Mouse (Mus musculus) bone marrow macrophage, adult 2 months (primary cell): ENCODE data around the gene Gm44965.

Experiments
- CTCF ChIP-seq: IDR thresholded peaks from 2 replicates; pipeline ENCODE4 v1.5.1; 2012; ENCODE audit warnings: low read depth, mild to moderate bottlenecking, low read length, moderate library complexity
- POLR2A ChIP-seq: IDR thresholded peaks from 2 replicates; pipeline ENCODE4 v1.6.1; 2012; ENCODE audit warnings: mild to moderate bottlenecking, low read depth, low read length, borderline replicate concordance

DNA sequence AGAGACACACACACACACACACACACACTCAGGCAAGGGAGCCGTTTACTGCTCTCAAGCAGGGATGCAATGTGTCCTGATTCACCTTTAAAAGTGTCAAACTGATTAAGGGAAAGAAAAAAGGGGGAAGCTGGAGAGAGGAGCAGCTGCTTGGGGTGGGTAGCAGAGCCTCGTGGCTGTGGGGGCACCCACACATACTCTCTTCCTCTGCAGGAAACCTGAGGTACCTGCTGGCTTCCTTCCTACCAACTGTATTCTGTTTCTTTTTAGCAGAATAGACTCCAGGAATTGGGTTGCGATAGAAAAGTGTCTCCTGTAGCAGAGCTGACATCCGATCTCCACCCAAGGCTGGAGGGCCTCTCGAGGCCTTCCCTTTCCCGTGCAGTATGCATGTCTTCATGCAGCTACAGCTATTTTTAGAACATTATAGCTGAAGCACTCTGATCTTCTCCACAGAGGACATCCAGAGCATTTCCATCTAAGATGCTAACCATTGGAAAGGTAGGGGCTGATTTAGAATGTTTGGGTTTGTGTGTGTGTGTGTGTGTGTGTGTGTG is 4.5 kb upstream of the Gm44965 start, which contains the start of gene Gm45021:
- TF ChIP-seq CTCF (no peak), POLR2A (no peak)
